Mouse (Mus musculus) B cell, adult 2 months (primary cell): ENCODE data around the gene E030018B13Rik.

ENCODE experiments used
- DNase-seq, 2 experiments: peaks; one replicate each; pipeline ENCODE4 v3.0.0; 2022

Gene E030018B13Rik

GRCm38 (mm10) chr7:63898201-63898600 is 18.5 kb upstream of the E030018B13Rik start:
- no peak for DNase-seq

GRCm38 (mm10) chr7:63899925-63900324 is 16.7 kb upstream of the E030018B13Rik start:
- DNase-seq = no peak

- DNase-seq = no peak
Observed at GRCm38 (mm10) chr7:63900411-63900810, 16.2 kb upstream of the E030018B13Rik start.

GRCm38 (mm10) chr7:63901346-63901745 is 15.3 kb upstream of the E030018B13Rik start:
- no peak for DNase-seq

GRCm38 (mm10) chr7:63901942-63902341 is 14.7 kb upstream of the E030018B13Rik start:
- no peak for DNase-seq

- DNase-seq = no peak
Observed at GRCm38 (mm10) chr7:63902604-63903210, 13.9 kb upstream of the E030018B13Rik start.

- no peak for DNase-seq
Observed at GRCm38 (mm10) chr7:63903635-63904380, 12.8 kb upstream of the E030018B13Rik start.

- no peak for DNase-seq
Observed at GRCm38 (mm10) chr7:63905190-63905589, 11.5 kb upstream of the E030018B13Rik start.

GRCm38 (mm10) chr7:63905642-63906041 is 11.0 kb upstream of the E030018B13Rik start:
- no peak for DNase-seq

GRCm38 (mm10) chr7:63907778-63908495 is 8.7 kb upstream of the E030018B13Rik start:
- no peak for DNase-seq

GRCm38 (mm10) chr7:63908496-63909285 is 8.0 kb upstream of the E030018B13Rik start:
- no peak for DNase-seq

GRCm38 (mm10) chr7:63910225-63910624 is 6.4 kb upstream of the E030018B13Rik start:
- DNase-seq = no peak

- DNase-seq = peak; percentile 75 to 79
Observed at GRCm38 (mm10) chr7:63910912-63911311, 5.7 kb upstream of the E030018B13Rik start.

- peak; percentile 52 to 82 for DNase-seq
Observed at GRCm38 (mm10) chr7:63911383-63912233, 5.0 kb upstream of the E030018B13Rik start.

- peak in 1 of 2 experiments; percentile 80 for DNase-seq
Observed at GRCm38 (mm10) chr7:63912234-63912810, 4.3 kb upstream of the E030018B13Rik start.

GRCm38 (mm10) chr7:63912924-63913723 is 3.5 kb upstream of the E030018B13Rik start:
- DNase-seq = no peak

GRCm38 (mm10) chr7:63913724-63914692 is 2.6 kb upstream of the E030018B13Rik start:
- DNase-seq = no peak

GRCm38 (mm10) chr7:63914891-63915290 is 1.8 kb upstream of the E030018B13Rik start:
- DNase-seq = no peak

- DNase-seq = no peak
Observed at GRCm38 (mm10) chr7:63917693-63918092, 1.0 kb downstream of the E030018B13Rik start.
